Mouse (Mus musculus): ENCODE measurements around the gene Krt81.

Gene Krt81

GRCm38 (mm10) chr15:101463651-101464050 is at the start of gene Krt81:
TSS of gene Krt81 (minus strand) at chr15:101463751.
- DNase-seq: no peak

- no peak for DNase-seq
These were observed 44.7 kb upstream of the Krt81 start for GRCm38 (mm10) chr15:101508247-101508646.

- no peak for DNase-seq
These were observed 43.6 kb upstream of the Krt81 start for GRCm38 (mm10) chr15:101506896-101507758.

- DNase-seq: no peak
These were observed 33.6 kb upstream of the Krt81 start for GRCm38 (mm10) chr15:101497181-101497580.

- DNase-seq: no peak
These were observed 31.7 kb upstream of the Krt81 start for GRCm38 (mm10) chr15:101495266-101495665.

- DNase-seq: no peak
These were observed 30.7 kb upstream of the Krt81 start for GRCm38 (mm10) chr15:101494203-101494602.

- DNase-seq: no peak
These were observed 30.2 kb upstream of the Krt81 start for GRCm38 (mm10) chr15:101493713-101494112.

- no peak for DNase-seq
These were observed 29.2 kb upstream of the Krt81 start for GRCm38 (mm10) chr15:101492718-101493117.

- no peak for DNase-seq
These were observed 27.9 kb upstream of the Krt81 start, which contains the start of gene Krt83 for GRCm38 (mm10) chr15:101491431-101491830. TSS of gene Krt83 (minus strand) at chr15:101491512.

- DNase-seq: no peak
These were observed 22.5 kb upstream of the Krt81 start for GRCm38 (mm10) chr15:101485911-101486635.

GRCm38 (mm10) chr15:101484939-101485338 is 21.4 kb upstream of the Krt81 start:
- no peak for DNase-seq

GRCm38 (mm10) chr15:101483646-101484045 is 20.1 kb upstream of the Krt81 start:
- DNase-seq: no peak

- no peak for DNase-seq
These were observed 18.5 kb upstream of the Krt81 start for GRCm38 (mm10) chr15:101482056-101482455.

GRCm38 (mm10) chr15:101479666-101480060 is 16.1 kb upstream of the Krt81 start:
- no peak for DNase-seq

- peak; percentile 9 for DNase-seq
These were observed 15.6 kb upstream of the Krt81 start for GRCm38 (mm10) chr15:101479007-101479665.

GRCm38 (mm10) chr15:101472952-101473528 is 9.5 kb upstream of the Krt81 start, which contains the start of gene Krt86:
TSS of gene Krt86 (plus strand) at chr15:101473478.
- no peak for DNase-seq

GRCm38 (mm10) chr15:101469093-101469492 is 5.5 kb upstream of the Krt81 start:
- no peak for DNase-seq

- no peak for DNase-seq
These were observed 4.3 kb downstream of the Krt81 start for GRCm38 (mm10) chr15:101459283-101459682.

- DNase-seq: no peak
These were observed 5.1 kb downstream of the Krt81 start for GRCm38 (mm10) chr15:101458361-101458930.

GRCm38 (mm10) chr15:101455891-101456290 is 7.7 kb downstream of the Krt81 start:
- DNase-seq: no peak

- no peak for DNase-seq
These were observed 8.3 kb downstream of the Krt81 start for GRCm38 (mm10) chr15:101455292-101455691.

GRCm38 (mm10) chr15:101454774-101455173 is 8.8 kb downstream of the Krt81 start:
- no peak for DNase-seq
